Mouse (Mus musculus): ENCODE measurements around the gene Coasy.
A peak's percentile ranks its signal among the peaks of the same experiment; 100 is the strongest.

Coasy gene

GRCm38 (mm10) chr11:101062971-101063675, 19.2 kb upstream of the Coasy start:
- no peak for DNase-seq (ENCODE audit: low spot score in 2 of 2)

GRCm38 (mm10) chr11:101063676-101064327, 18.6 kb upstream of the Coasy start:
- peak in 1 of 2 experiments; percentile 52 for DNase-seq (ENCODE audit: low spot score in 2 of 2)

DNA sequence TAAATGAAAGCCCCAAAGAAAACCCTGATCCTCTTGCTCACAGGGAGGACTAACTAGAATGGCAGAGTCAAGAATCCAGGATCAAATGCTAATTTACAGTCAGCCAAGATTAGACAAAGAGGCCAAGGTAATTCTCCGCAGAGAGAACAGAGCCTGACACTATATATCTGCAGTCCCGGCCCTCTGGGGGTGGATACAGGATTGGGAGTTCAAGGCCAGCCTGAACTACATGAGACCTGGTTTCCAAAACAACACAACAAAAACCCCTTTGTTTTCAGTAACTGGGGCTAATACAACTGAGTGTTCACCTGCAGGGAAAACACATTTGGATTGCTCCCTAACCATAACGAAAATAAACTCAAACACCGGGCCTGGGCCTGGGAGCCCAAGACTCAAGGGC, 17.9 kb upstream of the Coasy start:
- DNase-seq (ENCODE audit: low spot score in 2 of 2): no peak

DNA sequence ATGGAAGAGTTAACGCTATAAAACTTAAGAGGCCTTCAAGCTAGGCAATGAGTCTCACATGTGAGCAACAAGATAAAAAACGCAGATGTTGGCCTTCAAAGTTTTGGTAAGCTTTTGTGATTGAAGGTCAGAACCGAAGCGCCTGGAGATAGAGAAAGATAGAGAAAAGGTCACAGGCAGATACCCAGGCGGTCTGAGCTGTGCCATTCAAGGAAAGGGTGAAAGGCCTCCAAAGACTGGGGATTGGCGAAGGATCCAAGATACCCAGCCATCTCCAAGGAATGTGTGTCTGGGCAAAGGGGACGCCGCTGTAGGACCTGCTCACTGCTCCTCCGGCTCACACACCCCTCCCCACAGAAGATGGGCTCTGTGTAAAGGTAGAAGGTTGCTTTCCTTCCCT, 17.4 kb upstream of the Coasy start:
- DNase-seq (ENCODE audit: low spot score in 2 of 2): no peak

GRCm38 (mm10) chr11:101066549-101067412, 15.6 kb upstream of the Coasy start:
- peak; percentile 86 to 89 for DNase-seq (ENCODE audit: low spot score in 2 of 2)

DNA sequence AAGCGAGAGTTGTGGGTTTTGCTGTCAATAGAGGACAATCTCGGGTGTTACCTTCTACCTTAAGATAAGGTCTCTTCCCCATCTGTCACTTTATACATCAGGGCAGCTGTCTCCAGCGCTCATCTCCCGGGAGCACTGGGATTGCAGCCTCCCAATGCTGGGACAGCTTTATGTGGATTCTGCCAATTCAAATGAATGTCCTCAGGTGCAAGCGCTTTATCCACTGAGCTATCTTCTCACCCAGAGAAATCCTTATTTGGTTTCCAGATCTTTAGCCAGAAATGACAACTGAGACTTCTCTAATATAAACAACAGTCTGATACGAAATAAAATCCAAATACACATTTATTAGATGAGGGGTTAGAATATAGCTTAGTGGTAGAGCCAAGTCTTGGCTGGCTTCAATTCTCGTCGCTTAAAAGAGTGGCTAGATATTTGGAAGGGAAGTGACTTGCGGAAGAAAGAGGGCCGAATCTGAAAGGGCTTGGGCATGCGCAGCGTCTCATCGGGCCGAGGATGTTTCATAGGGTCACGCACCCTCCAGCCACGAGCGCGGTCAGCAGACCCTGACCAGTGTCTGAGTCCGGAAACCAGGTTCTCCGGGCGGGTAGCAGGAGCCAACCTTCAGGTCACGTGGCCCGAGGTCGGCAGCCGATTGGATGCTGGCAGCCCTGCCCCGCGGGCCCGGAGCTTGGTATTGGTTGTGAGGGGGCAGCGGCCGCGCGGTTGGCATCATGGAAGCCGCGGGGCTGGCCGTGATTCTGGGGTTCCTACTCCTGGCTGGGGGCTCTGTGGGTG, 12.8 kb upstream of the Coasy start, which contains the start of gene Naglu:
Gene Naglu (plus strand): TSS at position 622 of the 798 bp plus-strand sequence.
- peak; percentile 95 to 97 for DNase-seq (ENCODE audit: low spot score in 2 of 2)

DNA sequence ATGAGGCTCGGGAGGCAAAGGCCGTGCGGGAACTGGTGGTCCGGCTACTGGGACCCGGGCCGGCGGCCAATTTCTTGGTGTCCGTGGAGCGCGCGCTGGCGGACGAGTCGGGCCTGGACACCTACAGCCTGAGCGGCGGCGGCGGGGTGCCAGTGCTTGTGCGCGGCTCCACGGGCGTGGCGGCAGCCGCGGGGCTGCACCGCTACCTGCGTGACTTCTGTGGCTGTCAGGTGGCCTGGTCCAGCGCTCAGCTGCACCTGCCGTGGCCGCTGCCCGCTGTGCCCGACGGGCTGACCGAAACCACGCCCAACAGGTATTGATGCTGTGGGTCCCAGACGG, 12.2 kb upstream of the Coasy start:
- DNase-seq (ENCODE audit: low spot score in 2 of 2): no peak

GRCm38 (mm10) chr11:101070987-101071386, 11.4 kb upstream of the Coasy start:
- no peak for DNase-seq (ENCODE audit: low spot score in 2 of 2)

- DNase-seq (ENCODE audit: low spot score in 2 of 2): no peak
These were observed 10.4 kb upstream of the Coasy start for GRCm38 (mm10) chr11:101071810-101072428.

GRCm38 (mm10) chr11:101078121-101078520, 4.2 kb upstream of the Coasy start, which contains the start of gene Hsd17b1:
Hsd17b1 (plus strand) TSS chr11:101078411.
- DNase-seq (ENCODE audit: low spot score in 2 of 2): no peak

DNA sequence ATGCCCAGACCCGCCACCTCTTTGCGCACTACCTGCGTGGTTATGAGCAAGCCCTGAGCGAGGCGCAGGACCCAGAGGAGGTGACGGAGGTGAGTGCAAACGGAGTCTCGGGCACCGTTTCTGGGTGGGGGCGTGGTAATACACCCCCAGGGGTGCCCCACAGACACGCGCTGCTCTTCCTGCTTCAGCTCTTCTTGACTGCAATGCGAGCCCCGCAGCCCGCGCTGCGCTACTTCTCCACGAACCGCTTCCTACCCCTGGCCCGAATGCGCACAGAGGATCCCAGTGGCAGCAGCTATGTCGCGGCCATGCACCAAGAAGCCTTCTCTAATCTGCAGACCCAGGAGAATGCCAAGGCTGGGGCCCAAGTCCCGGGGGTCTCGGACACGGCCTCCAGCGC, 2.6 kb upstream of the Coasy start:
- no peak for DNase-seq (ENCODE audit: low spot score in 2 of 2)

- DNase-seq (ENCODE audit: low spot score in 2 of 2): no peak
These were observed 1.9 kb upstream of the Coasy start for GRCm38 (mm10) chr11:101080421-101080820.

GRCm38 (mm10) chr11:101081659-101082058, 706 bp upstream of the Coasy start:
- no peak for DNase-seq (ENCODE audit: low spot score in 2 of 2)

DNA sequence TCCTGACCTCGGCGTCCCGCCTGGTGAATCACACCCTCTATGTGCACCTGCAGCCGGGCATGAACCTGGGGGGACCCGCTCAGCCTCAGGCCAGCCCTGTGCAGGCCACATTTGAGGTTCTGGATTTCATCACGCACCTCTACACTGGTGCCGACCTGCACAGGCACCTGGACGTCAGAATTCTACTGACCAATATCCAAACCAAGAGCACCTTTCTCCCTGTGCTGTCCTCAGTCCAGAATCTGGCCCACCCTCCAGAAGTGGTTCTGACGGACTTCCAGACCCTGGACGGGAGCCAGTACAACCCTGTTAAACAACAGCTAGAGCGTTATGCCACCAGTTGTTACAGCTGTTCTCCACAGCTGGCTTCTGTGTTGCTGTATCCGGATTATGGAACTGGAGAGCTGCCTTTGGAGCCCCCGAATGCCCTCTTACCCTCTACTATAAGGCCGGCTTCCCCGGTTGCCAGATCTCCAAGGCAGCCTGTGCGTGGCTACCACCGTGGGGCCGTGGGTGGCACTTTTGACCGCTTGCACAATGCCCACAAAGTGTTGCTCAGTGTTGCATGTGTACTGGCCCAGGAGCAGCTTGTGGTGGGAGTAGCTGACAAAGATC, 825 bp downstream of the Coasy start:
- DNase-seq (ENCODE audit: low spot score in 2 of 2): no peak

DNA sequence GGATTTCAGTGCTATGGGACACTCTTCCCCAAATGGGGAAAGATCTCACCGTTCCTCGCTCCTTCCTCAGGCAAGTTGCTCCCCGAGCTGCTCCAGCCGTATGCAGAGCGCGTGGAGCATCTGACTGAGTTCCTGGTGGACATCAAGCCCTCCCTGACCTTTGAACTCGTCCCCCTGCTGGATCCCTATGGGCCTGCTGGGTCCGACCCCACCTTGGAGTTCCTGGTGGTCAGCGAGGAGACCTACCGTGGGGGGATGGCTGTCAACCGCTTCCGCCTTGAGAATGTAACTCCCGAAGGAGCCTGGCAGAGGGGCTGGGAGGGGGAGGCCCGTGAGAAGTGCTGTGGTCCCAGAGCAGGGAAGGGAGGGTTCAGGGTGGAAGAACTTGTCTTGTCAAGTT, 1.9 kb downstream of the Coasy start:
- DNase-seq (ENCODE audit: low spot score in 2 of 2): no peak

GRCm38 (mm10) chr11:101084811-101085210, 2.4 kb downstream of the Coasy start:
- DNase-seq (ENCODE audit: low spot score in 2 of 2): no peak

DNA sequence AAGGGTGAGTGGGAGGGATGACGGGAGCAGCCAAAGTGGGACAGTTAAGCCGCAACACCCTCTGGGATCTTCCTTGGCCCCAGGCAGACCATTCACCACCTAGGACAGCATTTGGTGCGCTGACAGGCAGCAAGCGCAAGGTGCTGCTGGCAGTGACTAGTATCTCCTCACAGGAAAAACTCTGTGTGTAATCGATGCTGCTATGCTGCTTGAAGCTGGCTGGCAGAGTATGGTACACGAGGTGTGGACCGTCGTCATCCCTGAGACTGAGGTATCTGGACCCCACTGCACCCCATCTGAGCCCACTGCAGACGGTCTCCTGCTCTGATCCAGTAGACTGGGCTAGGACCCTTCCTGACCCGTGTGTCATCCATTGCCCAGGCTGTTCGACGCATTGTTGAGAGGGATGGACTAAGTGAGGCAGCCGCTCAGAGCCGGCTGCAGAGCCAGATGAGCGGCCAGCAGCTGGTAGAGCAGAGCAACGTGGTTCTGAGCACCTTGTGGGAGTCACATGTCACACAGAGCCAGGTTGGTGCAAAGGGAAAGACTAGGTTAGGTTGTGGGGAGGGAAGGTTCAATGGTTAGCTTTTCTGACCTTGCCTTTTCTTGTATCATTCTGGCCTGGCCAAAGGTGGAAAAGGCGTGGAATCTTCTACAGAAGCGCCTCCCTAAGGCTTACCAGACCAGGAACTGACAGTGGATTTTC, 3.4 kb downstream of the Coasy start:
- no peak for DNase-seq (ENCODE audit: low spot score in 2 of 2)

GRCm38 (mm10) chr11:101086323-101086674, 3.9 kb downstream of the Coasy start:
- DNase-seq (ENCODE audit: low spot score in 2 of 2): no peak

DNA sequence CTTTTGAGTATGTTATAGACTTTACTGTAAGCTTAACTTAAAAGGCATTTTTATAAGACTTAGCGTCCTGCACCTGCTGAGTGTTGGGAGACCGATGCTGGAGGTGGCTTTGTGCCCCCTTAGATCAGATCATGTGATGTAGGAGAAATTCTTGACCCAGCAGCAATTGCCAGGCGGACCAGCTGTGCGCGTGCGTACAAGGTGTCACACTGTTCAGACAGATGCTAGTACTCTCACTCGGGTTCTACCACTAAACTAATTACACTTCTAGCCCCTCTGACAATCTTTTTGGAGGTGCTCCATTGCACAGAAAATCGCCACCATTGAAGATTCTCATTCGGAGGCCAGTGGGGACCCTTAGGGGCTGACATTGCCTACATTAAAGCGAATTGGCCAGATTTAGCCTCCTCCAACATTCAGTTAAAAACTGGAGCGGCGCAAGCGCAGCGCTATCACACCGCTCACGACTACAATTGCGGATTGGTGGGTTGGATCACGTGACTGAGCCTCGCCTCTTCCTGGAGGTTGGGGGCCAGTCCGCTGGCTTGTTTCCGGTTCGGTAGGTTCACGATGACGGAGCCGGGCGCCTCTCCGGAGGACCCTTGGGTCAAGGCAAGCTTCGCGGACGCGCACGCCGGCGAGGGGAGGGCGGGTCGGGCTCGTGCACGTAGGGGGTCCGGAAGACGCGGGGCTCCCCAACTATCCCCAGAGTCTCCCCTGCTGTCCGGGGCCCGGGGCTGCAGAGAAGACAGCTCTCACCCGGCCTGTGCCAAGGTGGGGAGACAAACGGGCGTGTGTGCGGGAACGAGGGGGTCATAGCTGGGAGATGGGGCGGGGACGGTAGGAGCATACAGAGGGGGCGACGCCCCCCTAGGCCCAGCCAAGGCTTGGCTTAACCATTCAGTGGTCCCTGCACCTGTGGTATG, 4.7 kb downstream of the Coasy start, which contains the start of gene Mlx:
Gene Mlx (plus strand): TSS at position 522 of the 926 bp plus-strand sequence.
- peak; percentile 94 to 95 for DNase-seq (ENCODE audit: low spot score in 2 of 2)
